Mouse (Mus musculus) neural tube, embryonic 14.5 days (tissue): ENCODE data around the gene Dnaja1. TPM values are rescaled to one million over a fixed set of nuclear protein-coding genes. Genes with fewer than 3 reads are reported as not detected.

Experiments used
- ATAC-seq: fragments of 200-750 bp; cut with Nextera tagmentation; 2 replicates; pipeline ENCODE4 v1.8.0; 2017; ENCODE audit warnings: low read depth, mild to moderate bottlenecking, moderate TSS enrichment, moderate library complexity
- H3K27ac ChIP-seq: fragments of 300-500 bp; sonication (generic); 2 replicates; pipeline ENCODE4 v1.5.1; 2014; ENCODE audit warnings: low read depth, mild to moderate bottlenecking, control low read depth, low read length, moderate library complexity, mixed read lengths
- H3K27me3 ChIP-seq: fragments of 300-500 bp; sonication (generic); 2 replicates; pipeline ENCODE4 v1.6.1; 2014; ENCODE audit warnings: low read length; ENCODE audit not compliant: control insufficient read depth, insufficient read depth
- H3K36me3 ChIP-seq: fragments of 300-500 bp; sonication (generic); 2 replicates; pipeline ENCODE4 v1.6.1; 2014; ENCODE audit warnings: low read length, mixed read lengths; ENCODE audit not compliant: control insufficient read depth, insufficient read depth
- H3K4me1 ChIP-seq: fragments of 300-500 bp; sonication (generic); 2 replicates; pipeline ENCODE4 v1.6.1; 2014; ENCODE audit warnings: low read length; ENCODE audit not compliant: control insufficient read depth, insufficient read depth
- H3K4me2 ChIP-seq: fragments of 300-500 bp; sonication (generic); 2 replicates; pipeline ENCODE4 v1.6.1; 2014; ENCODE audit warnings: mild to moderate bottlenecking, low read depth, low read length, control low read depth
- H3K4me3 ChIP-seq: fragments of 300-500 bp; sonication (generic); 2 replicates; pipeline ENCODE4 v1.5.1; 2014; ENCODE audit warnings: low read depth, low read length, control low read depth, mixed read lengths
- H3K9ac ChIP-seq: fragments of 300-500 bp; sonication (generic); replicated peaks from 2 replicates; pipeline ENCODE4 v1.6.1; 2014; ENCODE audit warnings: low read depth, mild to moderate bottlenecking, control low read depth, low read length, mixed read lengths
- H3K9me3 ChIP-seq: fragments of 300-500 bp; sonication (generic); 2 replicates; pipeline ENCODE4 v1.6.1; 2016; ENCODE audit warnings: low read length; ENCODE audit not compliant: control insufficient read depth
- WGBS: fragments of 180-500 bp; shearing (Covaris S2); extraction: QIAGEN DNeasy Blood & Tissue Kit; methylation state at CpG from one replicate; pipeline ENCODE4 v1.1.7; 2014; 5-methylcytosine and 5-hydroxymethylcytosine counted together
- polyA plus RNA-seq: library from polyadenylated mRNA; unstranded; fragments of >200 nt; fragmentation: Nextera tagmentation; extraction: Ambion mirVana; gene quantifications from 2 replicates; pipeline ENCODE4 v1.2.1, GENCODE M21; 2014

The Dnaja1 gene
- polyA plus RNA-seq, 1 experiment from 2014 or later: 653 TPM

GRCm38 (mm10) chr4:40725141-40725540 is 3.2 kb downstream of the Dnaja1 start:
- Histone ChIP-seq H3K9me3 (no peaks in the 10 kb centered on the region), H3K9ac (no peak overlapping the region), H3K27me3 (no peaks in the 10 kb centered on the region), H3K27ac (no peak overlapping the region), H3K4me2 (peak overlapping the region; percentile 81; the same call in 1 of the 2 replicates), H3K36me3 (peaks cover 46% of the 10 kb centered on the region), H3K4me3 (no peak overlapping the region), H3K4me1 (peaks cover 37% of the 10 kb centered on the region)
- ATAC-seq: no peak
- 88% methylated on average over 7 of the region's 7 CpGs for WGBS

GRCm38 (mm10) chr4:40725554-40725953 is 3.6 kb downstream of the Dnaja1 start:
- Histone ChIP-seq H3K9ac (no peak overlapping the region), H3K36me3 (peaks cover 50% of the 10 kb centered on the region), H3K4me2 (peak overlapping the region; percentile 81; the same call in 1 of the 2 replicates)

GRCm38 (mm10) chr4:40727247-40727646 is 5.3 kb downstream of the Dnaja1 start:
- Histone ChIP-seq H3K36me3 (peaks cover 64% of the 10 kb centered on the region), H3K9ac (no peak overlapping the region), H3K4me1 (peaks cover 27% of the 10 kb centered on the region), H3K4me3 (no peak overlapping the region), H3K27ac (no peak overlapping the region), H3K27me3 (no peaks in the 10 kb centered on the region), H3K9me3 (no peaks in the 10 kb centered on the region), H3K4me2 (no peak overlapping the region)
- 97% methylated on average over 1 of the region's 1 CpGs for WGBS
- no peak for ATAC-seq

More at GRCm38 (mm10) chr4:40725554-40725953, 3.6 kb downstream of the Dnaja1 start:
- H3K9me3 ChIP-seq: no peaks in the 10 kb centered on the region
- no peaks in the 10 kb centered on the region for H3K27me3 ChIP-seq
- no peak for ATAC-seq
- H3K27ac ChIP-seq: no peak overlapping the region
- no peak overlapping the region for H3K4me3 ChIP-seq
- peaks cover 37% of the 10 kb centered on the region for H3K4me1 ChIP-seq

- no peaks in the 10 kb centered on the region for H3K9me3 ChIP-seq
- no peak for ATAC-seq
- no peak overlapping the region for H3K4me3 ChIP-seq
- peaks cover 77% of the 10 kb centered on the region for H3K36me3 ChIP-seq
- H3K27me3 ChIP-seq: no peaks in the 10 kb centered on the region
- H3K4me1 ChIP-seq: peaks cover 2% of the 10 kb centered on the region; the same call in 1 of the 2 replicates
- no peak overlapping the region for H3K9ac ChIP-seq
- no peak overlapping the region for H3K27ac ChIP-seq
- H3K4me2 ChIP-seq: no peak overlapping the region
These were observed 9.3 kb downstream of the Dnaja1 start for GRCm38 (mm10) chr4:40731262-40731661.

- no peaks in the 10 kb centered on the region for H3K27me3 ChIP-seq
- no peak overlapping the region for H3K9ac ChIP-seq
- no peak overlapping the region for H3K27ac ChIP-seq
- H3K36me3 ChIP-seq: peaks cover 71% of the 10 kb centered on the region
- no peak overlapping the region for H3K4me2 ChIP-seq
- H3K4me1 ChIP-seq: no peaks in the 10 kb centered on the region
- WGBS: 67% methylated on average over 1 of the region's 1 CpGs
- H3K4me3 ChIP-seq: no peak overlapping the region
- ATAC-seq: no peak
- no peaks in the 10 kb centered on the region for H3K9me3 ChIP-seq
These were observed 13.4 kb downstream of the Dnaja1 start for GRCm38 (mm10) chr4:40735351-40735750.

- Histone ChIP-seq H3K36me3 (peaks cover 18% of the 10 kb centered on the region), H3K4me2 (peak overlapping the region; percentile 73), H3K27me3 (no peaks in the 10 kb centered on the region), H3K9me3 (no peaks in the 10 kb centered on the region), H3K27ac (peak overlapping the region; percentile 48; the same call in 1 of the 2 replicates), H3K4me1 (no peaks in the 10 kb centered on the region), H3K9ac (peak overlapping the region; percentile 88), H3K4me3 (peak overlapping the region; percentile 94)
- peak; percentile 85 for ATAC-seq
- under 1% methylated on average over 32 of the region's 39 CpGs for WGBS
These were observed 35.3 kb downstream of the Dnaja1 start for GRCm38 (mm10) chr4:40757157-40757779.

GRCm38 (mm10) chr4:40757780-40758420 is 36.0 kb downstream of the Dnaja1 start, which contains the start of gene Smu1:
TSS of gene Smu1 (minus strand) at chr4:40757923.
- Histone ChIP-seq H3K4me3 (peak within 1 kb of the TSS; percentile 94), H3K9me3 (no peaks in the 10 kb centered on the region), H3K9ac (peak within 1 kb of the TSS; percentile 88), H3K4me2 (peak within 1 kb of the TSS; percentile 73), H3K36me3 (peaks cover 13% of the 10 kb centered on the region), H3K27ac (peak within 1 kb of the TSS; percentile 48; the same call in 1 of the 2 replicates), H3K27me3 (no peaks in the 10 kb centered on the region), H3K4me1 (no peaks in the 10 kb centered on the region)
- peak; percentile 99 for ATAC-seq
- under 1% methylated on average over 40 of the region's 40 CpGs for WGBS

GRCm38 (mm10) chr4:40759876-40760275 is 37.9 kb downstream of the Dnaja1 start:
- Histone ChIP-seq H3K36me3 (0 out of 2 replicates have a peak, but pooled peaks cover 3% of the 10 kb centered on the region), H3K9me3 (no peaks in the 10 kb centered on the region), H3K27me3 (no peaks in the 10 kb centered on the region), H3K4me1 (no peaks in the 10 kb centered on the region), H3K27ac (no peak overlapping the region), H3K4me3 (no peak overlapping the region), H3K4me2 (no peak overlapping the region), H3K9ac (no peak overlapping the region)
- WGBS: 55% methylated on average over 5 of the region's 5 CpGs
- no peak for ATAC-seq
